Mouse (Mus musculus) hindbrain, embryonic 12.5 days (tissue): ENCODE results near the gene Noct. TPM values are rescaled to one million over a fixed set of nuclear protein-coding genes. Genes with fewer than 3 reads are reported as not detected.

Experiments
- ATAC-seq: fragments of 200-750 bp; cut with Nextera tagmentation; 2 replicates; pipeline ENCODE4 v1.8.0; 2017; ENCODE audit warnings: moderate TSS enrichment; ENCODE audit not compliant: low FRiP score
- H3K27ac ChIP-seq: fragments of 300-500 bp; sonication (generic); 2 replicates; pipeline ENCODE4 v1.5.1; 2016; ENCODE audit warnings: mild to moderate bottlenecking
- H3K27me3 ChIP-seq: fragments of 300-500 bp; sonication (generic); 2 replicates; pipeline ENCODE4 v1.6.1; 2016; ENCODE audit warnings: mild to moderate bottlenecking
- H3K36me3 ChIP-seq: fragments of 300-500 bp; sonication (generic); 2 replicates; pipeline ENCODE4 v1.6.1; 2016; ENCODE audit warnings: mild to moderate bottlenecking
- H3K4me1 ChIP-seq: fragments of 300-500 bp; sonication (generic); 2 replicates; pipeline ENCODE4 v1.6.1; 2016
- H3K4me2 ChIP-seq: fragments of 300-500 bp; sonication (generic); replicated peaks from 2 replicates; pipeline ENCODE4 v1.6.1; 2016; ENCODE audit warnings: mild to moderate bottlenecking
- H3K4me3 ChIP-seq: fragments of 300-500 bp; sonication (generic); 2 replicates; pipeline ENCODE4 v1.5.1; 2016; ENCODE audit warnings: mild to moderate bottlenecking
- H3K9ac ChIP-seq: fragments of 300-500 bp; sonication (generic); 2 replicates; pipeline ENCODE4 v1.6.1; 2016; ENCODE audit warnings: mild to moderate bottlenecking, moderate library complexity
- H3K9me3 ChIP-seq: fragments of 300-500 bp; sonication (generic); replicated peaks from 2 replicates; pipeline ENCODE4 v1.6.1; 2016; ENCODE audit warnings: mild to moderate bottlenecking
- WGBS: fragments of 180-500 bp; shearing (Covaris S2); methylation state at CpG from one replicate; pipeline ENCODE4 v1.1.7; 2016; 5-methylcytosine and 5-hydroxymethylcytosine counted together
- microRNA-seq: library from miRNA; unstranded; fragments of <30 nt; microRNA quantifications from one replicate; pipeline ENCODE4, GENCODE M21; 2017
- polyA plus RNA-seq: library from polyadenylated mRNA; unstranded; fragments of >200 nt; fragmentation: Nextera tagmentation; extraction: Ambion mirVana; gene quantifications from 2 replicates; pipeline ENCODE4 v1.2.1, GENCODE M21; 2016

The Noct gene
- polyA plus RNA-seq, 1 experiment from 2014 or later, result 19.3 TPM

- Histone ChIP-seq H3K4me3 (no peak overlapping the region), H3K4me2 (no peak overlapping the region), H3K9ac (no peak overlapping the region), H3K27me3 (no peaks in the 10 kb centered on the region), H3K4me1 (no peaks in the 10 kb centered on the region), H3K9me3 (no peaks in the 10 kb centered on the region), H3K27ac (no peak overlapping the region), H3K36me3 (peaks cover 11% of the 10 kb centered on the region; the same call in 1 of the 2 replicates)
- WGBS, result 54% methylated on average over 2 of the region's 2 CpGs
- ATAC-seq, result no peak
Observed at GRCm38 (mm10) chr3:51294251-51294650, 70.0 kb downstream of the Noct start.

- no peak overlapping the region for H3K27ac ChIP-seq
- H3K27me3 ChIP-seq, result no peaks in the 10 kb centered on the region
- 81% methylated on average over 2 of the region's 2 CpGs for WGBS
- no peak overlapping the region for H3K9ac ChIP-seq
- H3K4me1 ChIP-seq, result no peaks in the 10 kb centered on the region
- no peak overlapping the region for H3K4me2 ChIP-seq
- no peaks in the 10 kb centered on the region for H3K9me3 ChIP-seq
- H3K36me3 ChIP-seq, result peaks cover 11% of the 10 kb centered on the region; the same call in 1 of the 2 replicates
- H3K4me3 ChIP-seq, result no peak overlapping the region
- ATAC-seq, result no peak
Observed at GRCm38 (mm10) chr3:51295225-51295624, 71.0 kb downstream of the Noct start.

GRCm38 (mm10) chr3:51296790-51297189 is 72.5 kb downstream of the Noct start:
- Histone ChIP-seq H3K4me1 (no peaks in the 10 kb centered on the region), H3K27ac (no peak overlapping the region), H3K9me3 (no peaks in the 10 kb centered on the region), H3K4me2 (no peak overlapping the region), H3K4me3 (no peak overlapping the region), H3K9ac (no peak overlapping the region), H3K27me3 (no peaks in the 10 kb centered on the region), H3K36me3 (peaks cover 13% of the 10 kb centered on the region; the same call in 1 of the 2 replicates)
- ATAC-seq, result no peak
- 67% methylated on average over 1 of the region's 1 CpGs for WGBS

Small RNA genes within 50 kb of the gene (microRNA-seq; reads per million reads assigned to microRNA genes)
- not detected for gene Gm24282

Other genes starting within 250 kb of the Noct start
- gene Elf2, start 116.2 kb downstream of the Noct start, polyA plus RNA-seq, result 41.4 and 46.7 TPM in 2 replicates
- 5.0 and 5.3 TPM in 2 replicates for gene Mgarp, start 172.3 kb downstream of the Noct start, polyA plus RNA-seq
- gene Ndufc1, start 184.5 kb downstream of the Noct start, polyA plus RNA-seq, result 692 and 752 TPM in 2 replicates
- gene Naa15, start 190.7 kb downstream of the Noct start, polyA plus RNA-seq, result 68.1 and 69.0 TPM in 2 replicates